Mouse (Mus musculus) monocyte, adult 2 months (primary cell): Measurements from ENCODE around the gene Unk.
"Not testable (repeated sequence)": the region's sequence is repeated elsewhere in the genome, so short reads cannot be mapped to it uniquely, and the experiment has no call there.

Experiments
- DNase-seq, 2 experiments: peaks; one replicate each; pipeline ENCODE4 v3.0.0; 2022; ENCODE audit warnings: low spot score in 2 of 2, low read depth in 1 of 2

Unk gene

GRCm38 (mm10) chr11:116087194-116088130 lies 57.3 kb downstream of the Unk start:
- DNase-seq = peak; percentile 59 to 77

DNA sequence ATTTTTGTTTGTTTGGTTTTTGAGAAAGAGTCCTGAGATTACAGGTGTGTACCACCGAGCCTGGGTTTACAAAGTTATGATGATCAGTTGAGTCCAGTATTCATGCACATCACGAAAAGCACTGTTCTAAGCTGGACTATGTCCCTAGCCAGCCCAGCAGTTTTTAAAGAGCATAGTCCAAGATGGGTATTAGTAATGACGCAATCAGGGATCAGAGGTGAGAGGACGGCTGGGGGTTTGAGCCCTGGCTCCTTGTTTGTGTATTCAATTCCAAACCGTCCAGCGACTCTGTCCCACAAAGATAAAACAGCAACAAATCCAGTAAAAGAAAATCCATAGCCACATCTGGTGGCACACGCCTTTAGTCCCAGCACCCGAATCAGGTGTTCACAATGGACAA lies 58.1 kb downstream of the Unk start:
- no peak for DNase-seq

- no peak for DNase-seq
Observed at GRCm38 (mm10) chr11:116088741-116089394, 58.7 kb downstream of the Unk start.

DNA sequence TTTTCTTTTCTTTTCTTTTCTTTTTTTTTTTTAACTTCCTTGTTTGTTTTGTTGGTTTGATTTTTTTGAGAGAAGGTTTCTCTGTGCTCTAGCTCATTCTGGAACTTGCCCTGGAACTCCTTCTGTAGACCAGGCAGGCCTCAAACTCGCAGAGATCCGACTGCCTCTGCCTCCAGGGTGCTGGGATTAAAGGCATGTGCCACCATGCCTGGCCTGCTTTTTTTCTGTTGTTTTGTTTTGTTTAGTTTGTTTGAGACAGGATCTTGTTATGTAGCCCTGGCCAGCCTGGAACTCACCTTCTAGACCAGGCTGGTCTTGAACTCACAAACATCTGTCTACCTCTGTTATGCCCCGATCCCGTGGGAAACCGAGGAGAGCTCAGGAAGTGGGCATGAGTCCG lies 59.4 kb downstream of the Unk start:
- DNase-seq = no peak

GRCm38 (mm10) chr11:116091591-116091990 lies 61.5 kb downstream of the Unk start:
- no peak for DNase-seq

DNA sequence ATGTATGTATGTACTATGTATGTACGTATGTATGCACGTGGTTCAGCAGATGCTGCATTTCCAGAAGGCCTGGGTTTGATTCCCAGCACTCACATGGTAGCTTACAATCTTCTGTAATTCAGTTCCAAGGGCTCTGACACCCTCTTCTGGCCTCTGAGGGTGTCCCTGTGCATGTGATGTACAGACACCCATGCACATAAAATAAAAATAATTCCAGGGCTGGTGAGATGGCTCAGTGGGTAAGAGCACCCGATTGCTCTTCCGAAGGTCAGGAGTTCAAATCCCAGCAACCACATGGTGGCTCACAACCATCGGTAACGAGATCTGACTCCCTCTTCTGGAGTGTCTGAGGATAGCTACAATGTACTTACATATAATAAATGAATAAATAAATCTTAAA lies 62.8 kb downstream of the Unk start:
- DNase-seq = not testable (repeated sequence)

DNA sequence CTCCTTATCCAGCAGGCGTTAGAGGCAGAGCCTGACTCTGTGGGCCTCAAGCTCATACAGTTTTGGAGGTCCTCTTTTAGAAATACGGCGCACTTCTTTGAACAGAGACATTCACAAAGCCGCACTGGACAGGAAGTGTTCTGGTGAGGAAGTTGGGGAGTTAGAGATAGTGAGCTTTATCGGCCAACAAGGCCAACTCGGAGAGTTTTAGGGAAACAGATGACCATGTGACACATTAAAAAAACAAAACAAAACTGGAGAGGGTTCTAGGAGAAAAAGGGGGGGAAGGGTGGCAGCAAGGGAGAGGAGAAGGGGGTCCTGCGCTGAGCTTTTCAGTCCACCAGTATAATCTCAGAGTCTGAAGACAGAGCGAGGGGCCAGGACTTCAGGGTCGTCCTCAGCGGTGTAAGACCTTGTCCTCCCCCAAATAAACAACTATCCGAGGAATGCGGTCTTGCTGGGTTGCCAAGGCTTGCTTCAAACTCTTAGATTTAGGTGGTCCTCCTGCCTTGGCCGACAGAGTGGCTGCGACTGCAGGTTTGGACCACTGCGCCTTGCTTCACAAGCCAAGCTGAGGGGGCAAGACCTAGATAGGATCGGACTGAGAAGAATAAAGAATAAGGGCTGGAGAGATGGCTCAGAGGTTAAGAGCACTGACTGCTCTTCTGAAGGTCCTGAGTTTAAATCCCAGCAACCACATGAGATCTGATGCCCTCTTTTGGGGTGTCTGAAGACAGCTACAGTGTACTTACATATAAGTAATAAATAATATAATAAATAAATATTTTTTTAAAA lies 63.8 kb downstream of the Unk start:
- no peak for DNase-seq

DNA sequence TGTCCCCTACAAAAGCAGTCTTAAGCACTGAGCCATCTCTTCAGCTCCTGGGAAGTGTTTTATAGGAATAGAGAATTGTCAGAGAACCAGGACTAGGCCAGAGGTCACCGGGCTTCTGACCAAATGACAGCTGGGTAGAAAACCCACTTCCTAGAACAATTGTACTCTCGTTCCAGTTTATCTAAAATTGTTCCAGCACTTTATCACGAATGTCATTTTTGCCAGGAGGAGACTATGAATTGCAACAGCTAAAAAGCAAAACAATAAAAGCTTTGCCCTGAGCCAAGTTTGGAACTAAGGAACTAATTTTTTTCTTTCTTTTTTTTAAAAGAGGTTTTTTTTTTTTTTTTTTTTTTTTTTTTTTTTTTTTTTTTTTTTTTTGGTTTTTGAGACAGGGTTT lies 65.5 kb downstream of the Unk start:
- no peak for DNase-seq

DNA sequence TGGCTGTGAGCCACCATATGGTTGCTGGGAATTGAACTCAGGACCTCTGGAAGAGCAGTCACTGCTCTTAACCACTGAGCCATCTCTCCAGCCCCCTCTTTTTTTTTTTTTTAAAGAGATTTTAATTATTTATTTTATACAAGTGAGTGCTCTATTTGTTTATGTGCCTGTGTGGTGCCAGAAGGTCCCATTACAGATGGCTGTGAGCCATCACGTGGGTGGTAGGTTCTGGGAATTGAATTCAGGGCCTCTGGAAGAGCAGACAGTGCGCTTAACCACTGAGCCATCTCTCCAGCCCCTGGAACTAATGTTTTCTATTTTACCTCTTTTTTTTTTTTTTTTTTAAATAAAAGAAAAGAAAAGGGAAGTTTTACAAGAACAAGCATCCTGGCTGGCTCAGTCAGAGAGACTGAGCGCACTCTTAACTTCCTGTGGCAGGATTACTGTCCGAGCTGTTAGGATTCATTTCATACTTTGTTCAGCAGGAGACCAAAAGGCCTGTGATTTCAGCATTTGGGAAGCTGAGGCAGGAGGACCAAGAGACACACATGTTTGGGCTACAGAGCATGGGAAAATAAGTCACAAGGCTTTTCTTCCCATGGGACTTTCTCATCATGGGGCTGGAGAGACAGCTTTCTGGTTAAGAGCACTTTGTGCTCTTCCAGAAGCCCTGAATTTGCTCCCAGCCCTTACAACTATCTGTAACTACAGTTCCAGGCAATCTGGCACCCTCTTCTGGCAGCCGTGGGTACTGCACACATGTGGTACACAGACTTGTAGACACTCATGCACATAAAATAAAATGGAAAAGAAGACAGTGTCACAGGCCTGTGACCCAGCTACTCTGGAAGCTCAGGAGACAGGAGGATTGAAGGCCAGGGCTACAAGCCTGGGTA lies 66.3 kb downstream of the Unk start:
- peak in 1 of 2 experiments; percentile 40 for DNase-seq

- DNase-seq = no peak
Observed at GRCm38 (mm10) chr11:116098711-116099460, 68.8 kb downstream of the Unk start.

DNA sequence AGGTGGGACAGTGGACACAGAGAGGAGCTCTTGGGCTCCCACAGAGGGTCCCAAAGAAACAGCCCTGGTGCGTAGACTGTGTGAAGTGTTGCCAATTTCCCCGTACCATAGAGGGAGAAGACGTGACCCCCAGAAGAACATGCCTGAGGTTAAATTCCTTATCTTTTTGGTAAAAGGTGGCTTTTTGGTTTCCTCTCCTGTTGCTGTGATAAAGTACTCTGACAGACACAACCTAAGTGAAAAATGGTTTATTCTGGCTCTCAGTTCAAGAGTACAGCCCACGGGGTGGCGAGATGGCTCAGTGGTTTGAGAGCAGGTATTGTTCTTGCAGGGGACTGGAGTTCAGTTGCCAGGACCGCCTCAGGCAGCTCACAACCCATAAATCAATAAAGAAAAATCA lies 69.3 kb downstream of the Unk start:
- no peak for DNase-seq

- DNase-seq = no peak
Observed at GRCm38 (mm10) chr11:116100385-116100784, 70.3 kb downstream of the Unk start.

GRCm38 (mm10) chr11:116100839-116101238 lies 70.7 kb downstream of the Unk start:
- no peak for DNase-seq

DNA sequence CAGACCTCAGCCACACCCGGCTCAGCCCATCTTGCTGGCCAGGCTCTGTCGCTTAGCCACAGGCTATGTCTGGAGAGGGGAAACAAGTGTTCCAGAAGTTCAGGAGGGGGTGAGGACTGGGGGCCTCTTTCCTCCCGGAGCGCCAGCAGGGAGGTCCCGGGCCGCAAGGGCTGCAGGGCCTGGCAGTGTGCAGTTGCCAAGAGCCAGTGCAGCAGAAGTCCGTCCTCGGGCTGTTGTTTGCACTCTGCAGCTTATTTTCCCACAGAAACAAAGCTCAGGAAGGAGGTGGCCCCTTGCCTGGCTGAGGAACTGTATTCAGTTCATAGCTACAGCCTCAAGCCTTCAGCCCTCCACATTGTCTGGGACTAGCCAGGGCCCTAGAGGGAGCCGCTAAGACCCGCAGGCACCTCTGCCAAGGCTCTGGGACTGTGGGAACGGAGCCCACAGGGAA lies 71.8 kb downstream of the Unk start:
- no peak for DNase-seq

- DNase-seq = no peak
Observed at GRCm38 (mm10) chr11:116102472-116102871, 72.3 kb downstream of the Unk start.

GRCm38 (mm10) chr11:116103572-116103971 lies 73.5 kb downstream of the Unk start:
- DNase-seq = no peak

- DNase-seq = no peak
Observed at GRCm38 (mm10) chr11:116104006-116104646, 74.0 kb downstream of the Unk start.

DNA sequence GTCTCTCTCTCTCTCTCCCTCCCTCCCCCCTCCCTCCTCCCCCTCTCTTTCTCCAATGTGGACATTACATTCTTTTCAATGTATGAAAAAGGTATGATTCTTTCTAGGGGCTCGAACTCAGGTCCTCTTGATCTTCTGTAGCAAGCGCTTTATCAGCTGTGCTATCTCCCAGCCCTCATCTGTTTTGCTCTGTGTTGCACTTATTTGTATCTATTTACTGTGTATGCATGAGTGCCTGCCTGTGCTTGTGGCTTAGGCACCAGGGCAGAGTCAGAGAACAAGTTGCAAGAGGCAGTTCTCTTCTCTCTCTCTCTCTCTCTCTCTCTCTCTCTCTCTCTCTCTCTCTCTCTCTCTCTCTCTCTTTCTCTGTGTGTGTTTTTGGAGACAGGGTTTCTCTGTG lies 74.9 kb downstream of the Unk start:
- no peak for DNase-seq
